Mouse (Mus musculus) kidney, adult 11 months (tissue): ENCODE data around the gene Rbm8a.
"Not testable (repeated sequence)": the region's sequence is repeated elsewhere in the genome, so short reads cannot be mapped to it uniquely, and the experiment has no call there.

Source experiments
- DNase-seq: peaks from one replicate; pipeline ENCODE4 v3.0.0; 2022

Rbm8a gene

GRCm38 (mm10) chr3:96606007-96606406, 23.7 kb upstream of the Rbm8a start:
- DNase-seq: not testable (repeated sequence)

GRCm38 (mm10) chr3:96606618-96607017, 23.1 kb upstream of the Rbm8a start:
- no peak for DNase-seq

GRCm38 (mm10) chr3:96617941-96618340, 11.8 kb upstream of the Rbm8a start:
- DNase-seq: no peak

GRCm38 (mm10) chr3:96623201-96623600, 6.5 kb upstream of the Rbm8a start:
- no peak for DNase-seq

- no peak for DNase-seq
Observed at GRCm38 (mm10) chr3:96632058-96632457, 2.3 kb downstream of the Rbm8a start.

GRCm38 (mm10) chr3:96634015-96634414, 4.3 kb downstream of the Rbm8a start:
- DNase-seq: no peak

GRCm38 (mm10) chr3:96634928-96635879, 5.5 kb downstream of the Rbm8a start, which contains the start of the genes Pex11b and Gm42957:
TSS of gene Pex11b (plus strand) at chr3:96635376.
TSS of gene Gm42957 (plus strand) at chr3:96635474.
- DNase-seq: peak; percentile 87

GRCm38 (mm10) chr3:96635906-96636305, 6.2 kb downstream of the Rbm8a start:
- no peak for DNase-seq

- DNase-seq: no peak
Observed at GRCm38 (mm10) chr3:96636448-96636847, 6.7 kb downstream of the Rbm8a start.

- DNase-seq: peak; percentile 43
Observed at GRCm38 (mm10) chr3:96639219-96639618, 9.5 kb downstream of the Rbm8a start.

GRCm38 (mm10) chr3:96645018-96645649, 15.4 kb downstream of the Rbm8a start, which contains the start of gene Itga10:
TSS of gene Itga10 (plus strand) at chr3:96645584.
- DNase-seq: no peak

- DNase-seq: no peak
Observed at GRCm38 (mm10) chr3:96647365-96647764, 17.6 kb downstream of the Rbm8a start.

- DNase-seq: no peak
Observed at GRCm38 (mm10) chr3:96660901-96661300, 31.2 kb downstream of the Rbm8a start.

GRCm38 (mm10) chr3:96662731-96663316, 33.1 kb downstream of the Rbm8a start:
- no peak for DNase-seq

GRCm38 (mm10) chr3:96663432-96664239, 33.9 kb downstream of the Rbm8a start:
- peak; percentile 61 for DNase-seq

GRCm38 (mm10) chr3:96665732-96666363, 36.1 kb downstream of the Rbm8a start:
- not testable (repeated sequence) for DNase-seq

- peak; percentile 66 for DNase-seq
Observed at GRCm38 (mm10) chr3:96666916-96667315, 37.2 kb downstream of the Rbm8a start.

GRCm38 (mm10) chr3:96667316-96667715, 37.6 kb downstream of the Rbm8a start:
- DNase-seq: peak; percentile 14

- DNase-seq: no peak
Observed at GRCm38 (mm10) chr3:96668424-96669067, 38.8 kb downstream of the Rbm8a start.

- DNase-seq: peak; percentile 86
Observed at GRCm38 (mm10) chr3:96669727-96670468, 40.2 kb downstream of the Rbm8a start, which contains the start of gene Ankrd35. TSS of gene Ankrd35 (plus strand) at chr3:96670131.

GRCm38 (mm10) chr3:96671519-96671918, 41.8 kb downstream of the Rbm8a start:
- no peak for DNase-seq
